Mouse (Mus musculus): ENCODE measurements at regions not wholly inside any gene's neighbourhood (a gene's known extent, or its start where the extent isn't known, plus 50 kb on each side); places are given as distances from the start of the nearest gene placed in this dataset.

- Histone ChIP-seq H3K9me3 (ENCODE audit: control insufficient read depth, low read length) (no peaks in the 10 kb centered on the region), H3K27me3 (ENCODE audit: control insufficient read depth, insufficient read depth, low read length) (no peaks in the 10 kb centered on the region), H3K9ac (ENCODE audit: low read length) (no peak overlapping the region), H3K4me1 (ENCODE audit: control insufficient read depth in 2 of 2, insufficient read depth in 2 of 2, low read length in 2 of 2) (peaks cover 8 to 16% of the 10 kb centered on the region in 2 experiments; a peak in 3 of 4 replicates), H3K4me3 (ENCODE audit: control insufficient read depth in 1 of 2, insufficient read depth in 1 of 2, low read depth in 1 of 2, low read length in 2 of 2) (no peak overlapping the region), H3K4me2 (ENCODE audit: low read length) (no peak overlapping the region), H3K27ac (replicated peaks in 1 of 2; ENCODE audit: control insufficient read depth in 1 of 2, insufficient read depth in 1 of 2, low read depth in 2 of 2, low read length in 2 of 2) (0 out of 4 replicates have a peak overlapping the region, but pooled peaks of 1 of the 2 experiments have one; percentile 11), H3K36me3 (ENCODE audit: control insufficient read depth, insufficient read depth, low read length) (no peaks in the 10 kb centered on the region)
- 74% methylated on average over 5 of the region's 5 CpGs for WGBS
- no peak for ATAC-seq (ENCODE audit: insufficient number of reproducible peaks, insufficient read depth, low FRiP score, low read depth)
Observed at GRCm38 (mm10) chr11:65360729-65361128, 90.9 kb upstream of the Myocd start.

DNA sequence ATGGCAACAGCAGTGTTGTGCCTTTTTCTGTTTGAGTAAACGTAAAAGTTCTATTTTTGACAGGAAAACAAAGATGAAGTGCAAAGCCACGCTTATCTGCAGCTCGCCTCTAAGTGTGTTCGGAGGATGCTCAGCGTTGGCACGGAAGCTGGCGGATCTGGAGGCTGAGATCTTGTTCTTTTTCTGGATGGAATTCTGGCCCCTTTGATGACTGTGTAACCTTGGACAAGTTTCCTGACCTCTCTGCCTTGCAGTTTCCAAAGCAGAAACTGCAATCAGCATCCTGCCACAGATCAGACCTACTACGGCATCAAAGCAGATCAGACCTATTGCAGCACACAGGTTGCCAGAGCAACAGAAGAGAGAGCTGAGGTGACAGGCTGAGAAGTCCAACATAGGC lies 89.1 kb upstream of the Myocd start:
- Histone ChIP-seq H3K27ac (replicated peaks in 1 of 2; ENCODE audit: control insufficient read depth in 1 of 2, insufficient read depth in 1 of 2, low read depth in 2 of 2, low read length in 2 of 2) (peak overlapping the region in 1 of 2 experiments; percentile 19; a peak in 2 of 4 replicates), H3K4me3 (ENCODE audit: control insufficient read depth in 1 of 2, insufficient read depth in 1 of 2, low read depth in 1 of 2, low read length in 2 of 2) (no peak overlapping the region), H3K36me3 (ENCODE audit: control insufficient read depth, insufficient read depth, low read length) (no peaks in the 10 kb centered on the region), H3K27me3 (ENCODE audit: control insufficient read depth, insufficient read depth, low read length) (no peaks in the 10 kb centered on the region), H3K4me2 (ENCODE audit: low read length) (peak overlapping the region; percentile 6; the same call in 1 of the 2 replicates), H3K9ac (ENCODE audit: low read length) (no peak overlapping the region), H3K4me1 (ENCODE audit: control insufficient read depth in 2 of 2, insufficient read depth in 2 of 2, low read length in 2 of 2) (peaks cover under 1 to 10% of the 10 kb centered on the region in 2 experiments; a peak in 3 of 4 replicates), H3K9me3 (ENCODE audit: control insufficient read depth, low read length) (no peaks in the 10 kb centered on the region)
- ATAC-seq (ENCODE audit: insufficient number of reproducible peaks, insufficient read depth, low FRiP score, low read depth), result no peak
- 16% methylated on average over 8 of the region's 8 CpGs for WGBS

GRCm38 (mm10) chr11:65352516-65352915 lies 82.7 kb upstream of the Myocd start:
- H3K9me3 ChIP-seq (ENCODE audit: control insufficient read depth, low read length), result no peaks in the 10 kb centered on the region
- no peak overlapping the region for H3K27ac ChIP-seq (replicated peaks in 1 of 2; ENCODE audit: control insufficient read depth in 1 of 2, insufficient read depth in 1 of 2, low read depth in 2 of 2, low read length in 2 of 2)
- H3K4me1 ChIP-seq (ENCODE audit: control insufficient read depth in 2 of 2, insufficient read depth in 2 of 2, low read length in 2 of 2), result peaks cover 5 to 12% of the 10 kb centered on the region in 2 experiments
- 80% methylated on average over 3 of the region's 3 CpGs for WGBS
- no peaks in the 10 kb centered on the region for H3K27me3 ChIP-seq (ENCODE audit: control insufficient read depth, insufficient read depth, low read length)
- ATAC-seq (ENCODE audit: insufficient number of reproducible peaks, insufficient read depth, low FRiP score, low read depth), result no peak
- H3K36me3 ChIP-seq (ENCODE audit: control insufficient read depth, insufficient read depth, low read length), result no peaks in the 10 kb centered on the region
- H3K9ac ChIP-seq (ENCODE audit: low read length), result no peak overlapping the region
- no peak overlapping the region for H3K4me3 ChIP-seq (ENCODE audit: control insufficient read depth in 1 of 2, insufficient read depth in 1 of 2, low read depth in 1 of 2, low read length in 2 of 2)
- H3K4me2 ChIP-seq (ENCODE audit: low read length), result no peak overlapping the region

GRCm38 (mm10) chr11:65349013-65349412 lies 79.2 kb upstream of the Myocd start:
- peak overlapping the region; percentile 60 to 72 for H3K27ac ChIP-seq (replicated peaks in 1 of 2; ENCODE audit: control insufficient read depth in 1 of 2, insufficient read depth in 1 of 2, low read depth in 2 of 2, low read length in 2 of 2)
- peaks cover 7 to 12% of the 10 kb centered on the region in 2 experiments for H3K4me1 ChIP-seq (ENCODE audit: control insufficient read depth in 2 of 2, insufficient read depth in 2 of 2, low read length in 2 of 2)
- H3K4me2 ChIP-seq (ENCODE audit: low read length), result no peak overlapping the region
- 26% methylated on average over 5 of the region's 5 CpGs for WGBS
- no peaks in the 10 kb centered on the region for H3K27me3 ChIP-seq (ENCODE audit: control insufficient read depth, insufficient read depth, low read length)
- peak overlapping the region; percentile 1; the same call in 1 of the 2 replicates for H3K9ac ChIP-seq (ENCODE audit: low read length)
- no peaks in the 10 kb centered on the region for H3K36me3 ChIP-seq (ENCODE audit: control insufficient read depth, insufficient read depth, low read length)
- H3K4me3 ChIP-seq (ENCODE audit: control insufficient read depth in 1 of 2, insufficient read depth in 1 of 2, low read depth in 1 of 2, low read length in 2 of 2), result no peak overlapping the region
- H3K9me3 ChIP-seq (ENCODE audit: control insufficient read depth, low read length), result no peaks in the 10 kb centered on the region
- no peak for ATAC-seq (ENCODE audit: insufficient number of reproducible peaks, insufficient read depth, low FRiP score, low read depth)

DNA sequence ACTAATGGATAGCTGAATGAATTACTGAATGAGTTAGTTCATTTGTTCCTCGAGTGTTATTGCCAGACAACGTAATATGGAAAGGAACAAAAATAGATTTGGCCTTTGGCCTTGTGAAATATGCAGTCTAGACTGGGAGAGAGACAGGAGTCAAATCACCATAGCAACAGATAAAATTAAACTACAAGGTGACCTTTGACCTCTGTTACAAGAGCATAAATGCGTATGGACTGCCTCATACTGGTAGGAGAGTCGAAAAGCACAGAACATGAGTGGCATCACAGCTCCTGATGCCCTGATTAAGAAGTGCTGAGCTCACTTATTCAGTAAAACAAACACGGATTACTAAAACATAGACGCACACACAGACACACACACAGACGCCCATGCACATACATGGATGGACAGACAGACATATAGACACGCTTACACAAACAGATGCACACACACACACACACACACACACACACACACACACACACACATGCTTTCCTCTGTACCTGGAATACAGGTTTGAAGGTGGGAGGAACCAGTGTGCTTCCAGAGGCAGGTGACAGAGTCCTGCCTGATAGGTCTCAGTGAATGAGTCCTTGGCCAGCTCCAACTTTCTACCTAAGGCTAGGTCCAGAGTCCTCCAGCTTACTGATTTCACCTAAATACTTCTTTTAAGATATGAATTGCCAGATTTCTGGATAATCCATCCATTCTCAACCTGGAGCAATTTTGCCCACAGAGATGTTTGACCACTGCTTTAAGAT lies 72.1 kb upstream of the Myocd start:
- Histone ChIP-seq H3K27me3 (ENCODE audit: control insufficient read depth, insufficient read depth, low read length) (no peaks in the 10 kb centered on the region), H3K36me3 (ENCODE audit: control insufficient read depth, insufficient read depth, low read length) (no peaks in the 10 kb centered on the region), H3K4me2 (ENCODE audit: low read length) (no peak overlapping the region), H3K9ac (ENCODE audit: low read length) (no peak overlapping the region), H3K4me1 (ENCODE audit: control insufficient read depth in 2 of 2, insufficient read depth in 2 of 2, low read length in 2 of 2) (peaks cover 6 to 16% of the 10 kb centered on the region in 2 experiments; a peak in 3 of 4 replicates), H3K27ac (replicated peaks in 1 of 2; ENCODE audit: control insufficient read depth in 1 of 2, insufficient read depth in 1 of 2, low read depth in 2 of 2, low read length in 2 of 2) (no peak overlapping the region), H3K4me3 (ENCODE audit: control insufficient read depth in 1 of 2, insufficient read depth in 1 of 2, low read depth in 1 of 2, low read length in 2 of 2) (no peak overlapping the region), H3K9me3 (ENCODE audit: control insufficient read depth, low read length) (no peaks in the 10 kb centered on the region)
- ATAC-seq (ENCODE audit: insufficient number of reproducible peaks, insufficient read depth, low FRiP score, low read depth), result no peak
- WGBS, result 53% methylated on average over 8 of the region's 8 CpGs

DNA sequence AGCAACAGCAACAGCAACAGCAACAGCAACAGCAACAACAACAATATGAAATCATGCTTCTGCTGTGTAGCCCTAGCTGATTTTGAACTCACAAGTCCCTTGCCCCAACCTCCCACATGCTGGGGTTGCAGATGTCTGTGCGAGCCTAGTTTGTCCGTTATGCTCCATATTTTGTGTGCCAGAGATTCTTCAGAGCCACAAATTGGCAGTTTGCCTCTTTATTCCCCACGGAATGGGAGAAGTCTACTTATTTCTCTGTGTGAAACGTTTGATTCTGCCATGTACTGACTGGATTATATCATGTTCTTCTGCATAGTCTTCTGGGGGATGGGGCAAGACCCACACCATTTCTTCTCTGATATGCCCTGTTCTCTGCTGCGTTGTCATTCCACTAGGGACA lies 64.5 kb upstream of the Myocd start:
- no peak overlapping the region for H3K4me2 ChIP-seq (ENCODE audit: low read length)
- H3K27ac ChIP-seq (replicated peaks in 1 of 2; ENCODE audit: control insufficient read depth in 1 of 2, insufficient read depth in 1 of 2, low read depth in 2 of 2, low read length in 2 of 2), result no peak overlapping the region
- H3K9me3 ChIP-seq (ENCODE audit: control insufficient read depth, low read length), result no peaks in the 10 kb centered on the region
- H3K4me1 ChIP-seq (ENCODE audit: control insufficient read depth in 2 of 2, insufficient read depth in 2 of 2, low read length in 2 of 2), result peaks cover 2 to 6% of the 10 kb centered on the region in 2 experiments; a peak in 1 of 4 replicates
- WGBS, result 66% methylated on average over 5 of the region's 5 CpGs
- no peak overlapping the region for H3K9ac ChIP-seq (ENCODE audit: low read length)
- H3K4me3 ChIP-seq (ENCODE audit: control insufficient read depth in 1 of 2, insufficient read depth in 1 of 2, low read depth in 1 of 2, low read length in 2 of 2), result no peak overlapping the region
- no peak for ATAC-seq (ENCODE audit: insufficient number of reproducible peaks, insufficient read depth, low FRiP score, low read depth)
- no peaks in the 10 kb centered on the region for H3K36me3 ChIP-seq (ENCODE audit: control insufficient read depth, insufficient read depth, low read length)
- H3K27me3 ChIP-seq (ENCODE audit: control insufficient read depth, insufficient read depth, low read length), result no peaks in the 10 kb centered on the region

- H3K4me2 ChIP-seq (ENCODE audit: low read length), result no peak overlapping the region
- no peak for ATAC-seq (ENCODE audit: insufficient number of reproducible peaks, insufficient read depth, low FRiP score, low read depth)
- H3K27me3 ChIP-seq (ENCODE audit: control insufficient read depth, insufficient read depth, low read length), result no peaks in the 10 kb centered on the region
- 35% methylated on average over 2 of the region's 2 CpGs for WGBS
- H3K4me1 ChIP-seq (ENCODE audit: control insufficient read depth in 2 of 2, insufficient read depth in 2 of 2, low read length in 2 of 2), result peaks cover 0 to 6% of the 10 kb centered on the region in 2 experiments; a peak in 1 of 4 replicates
- H3K9ac ChIP-seq (ENCODE audit: low read length), result no peak overlapping the region
- no peaks in the 10 kb centered on the region for H3K9me3 ChIP-seq (ENCODE audit: control insufficient read depth, low read length)
- H3K36me3 ChIP-seq (ENCODE audit: control insufficient read depth, insufficient read depth, low read length), result no peaks in the 10 kb centered on the region
- no peak overlapping the region for H3K4me3 ChIP-seq (ENCODE audit: control insufficient read depth in 1 of 2, insufficient read depth in 1 of 2, low read depth in 1 of 2, low read length in 2 of 2)
- H3K27ac ChIP-seq (replicated peaks in 1 of 2; ENCODE audit: control insufficient read depth in 1 of 2, insufficient read depth in 1 of 2, low read depth in 2 of 2, low read length in 2 of 2), result no peak overlapping the region
Observed at GRCm38 (mm10) chr11:65333101-65333500, 63.3 kb upstream of the Myocd start.
